Mouse (Mus musculus) forebrain, embryonic 16.5 days (tissue): ENCODE results near the gene Gnb3. TPM values are rescaled to one million over a fixed set of nuclear protein-coding genes. Genes with fewer than 3 reads are reported as not detected.

ENCODE experiments used
- ATAC-seq: fragments of 200-750 bp; cut with Nextera tagmentation; 2 replicates; pipeline ENCODE4 v1.8.0; 2017; ENCODE audit warnings: mild to moderate bottlenecking, moderate library complexity
- H3K27ac ChIP-seq: fragments of 300-500 bp; sonication (generic); 2 replicates; pipeline ENCODE4 v1.5.1; 2014; ENCODE audit warnings: low read length, control low read depth
- H3K27me3 ChIP-seq: fragments of 300-500 bp; sonication (generic); replicated peaks from 2 replicates; pipeline ENCODE4 v1.6.1; 2014; ENCODE audit warnings: low read length; ENCODE audit not compliant: control insufficient read depth, insufficient read depth
- H3K36me3 ChIP-seq: fragments of 300-500 bp; sonication (generic); 2 replicates; pipeline ENCODE4 v1.6.1; 2014; ENCODE audit not compliant: control insufficient read depth, insufficient read depth
- H3K4me1 ChIP-seq: fragments of 300-500 bp; sonication (generic); replicated peaks from 2 replicates; pipeline ENCODE4 v1.6.1; 2014; ENCODE audit warnings: low read length; ENCODE audit not compliant: control insufficient read depth, insufficient read depth
- H3K4me2 ChIP-seq: fragments of 300-500 bp; sonication (generic); 2 replicates; pipeline ENCODE4 v1.6.1; 2014; ENCODE audit warnings: mild to moderate bottlenecking, low read length, control low read depth
- H3K4me3 ChIP-seq: fragments of 300-500 bp; sonication (generic); replicated peaks from 2 replicates; pipeline ENCODE4 v1.5.1; 2014; ENCODE audit warnings: mild to moderate bottlenecking, low read length, control low read depth
- H3K9ac ChIP-seq: fragments of 300-500 bp; sonication (generic); replicated peaks from 2 replicates; pipeline ENCODE4 v1.6.1; 2014; ENCODE audit warnings: low read depth, low read length, control low read depth
- H3K9me3 ChIP-seq: fragments of 300-500 bp; sonication (generic); 2 replicates; pipeline ENCODE4 v1.6.1; 2016; ENCODE audit warnings: low read length; ENCODE audit not compliant: control insufficient read depth
- WGBS: fragments of 180-500 bp; shearing (Covaris S2); extraction: QIAGEN DNeasy Blood & Tissue Kit; methylation state at CpG from one replicate; pipeline ENCODE4 v1.1.7; 2014; 5-methylcytosine and 5-hydroxymethylcytosine counted together
- polyA plus RNA-seq: library from polyadenylated mRNA; unstranded; fragments of >200 nt; fragmentation: Nextera tagmentation; extraction: Ambion mirVana; gene quantifications from 2 replicates; pipeline ENCODE4 v1.2.1, GENCODE M21; 2015

Gene Gnb3
- polyA plus RNA-seq, 1 experiment from 2014 or later: 0.75 TPM

DNA sequence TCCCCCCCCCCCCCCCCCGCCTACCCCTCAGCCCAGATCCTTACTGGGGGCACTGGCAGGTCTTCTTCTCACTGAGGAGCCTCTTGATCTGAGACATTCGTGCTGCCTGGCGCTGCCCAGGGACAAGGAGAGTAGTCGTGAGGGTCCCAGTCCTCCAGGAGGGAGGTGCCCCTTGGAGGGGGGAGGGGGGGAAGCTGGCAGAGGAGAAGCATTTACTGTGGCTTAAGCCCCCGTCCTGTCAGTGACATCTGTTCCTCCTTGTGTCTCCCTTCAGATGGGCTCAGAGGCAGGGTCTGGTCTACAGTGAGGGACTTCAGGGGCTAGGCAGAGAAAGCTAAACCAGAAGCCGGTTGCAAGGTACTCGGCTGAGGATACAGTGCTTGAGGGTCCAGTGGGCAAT is 26.5 kb upstream of the Gnb3 start:
- Histone ChIP-seq H3K9me3 (no peaks in the 10 kb centered on the region), H3K4me1 (peaks cover 27% of the 10 kb centered on the region), H3K27me3 (no peaks in the 10 kb centered on the region), H3K27ac (no peak overlapping the region), H3K9ac (no peak overlapping the region), H3K4me2 (no peak overlapping the region), H3K36me3 (no peaks in the 10 kb centered on the region), H3K4me3 (no peak overlapping the region)
- 58% methylated on average over 6 of the region's 7 CpGs for WGBS
- ATAC-seq: no peak

DNA sequence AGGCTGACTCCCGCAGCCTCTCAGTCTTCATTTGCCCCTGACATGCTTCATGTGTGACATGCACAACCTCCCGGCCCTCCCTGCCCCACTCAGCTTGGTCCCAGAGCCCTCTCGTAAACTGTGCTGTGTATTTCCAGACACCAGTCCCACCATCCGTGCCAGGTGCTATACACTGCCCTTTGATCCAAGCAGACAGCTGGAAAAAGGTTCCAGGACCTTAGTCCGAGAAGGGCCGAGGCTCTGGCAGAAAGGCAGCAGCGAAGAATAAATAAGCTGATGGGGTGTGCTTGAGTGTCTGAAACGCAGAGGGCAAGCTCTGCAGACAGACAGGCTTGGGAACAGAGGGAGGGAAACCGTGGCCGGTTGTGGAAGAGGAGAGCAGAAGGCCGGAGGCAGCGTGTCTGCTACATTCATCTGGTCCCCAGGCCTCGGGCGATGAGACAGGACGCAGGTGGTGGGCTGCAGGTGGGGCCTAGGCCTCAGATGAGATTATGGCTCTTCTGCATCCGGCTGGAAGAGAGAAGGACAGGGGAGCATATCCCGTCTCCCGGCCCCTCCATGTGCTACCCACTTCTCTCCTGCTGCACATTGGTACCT is 25.8 kb upstream of the Gnb3 start:
- peaks cover 34% of the 10 kb centered on the region for H3K4me1 ChIP-seq
- no peak for ATAC-seq
- no peaks in the 10 kb centered on the region for H3K27me3 ChIP-seq
- no peaks in the 10 kb centered on the region for H3K36me3 ChIP-seq
- H3K27ac ChIP-seq: no peak overlapping the region; the same call in 1 of the 2 replicates
- WGBS: 64% methylated on average over 18 of the region's 18 CpGs
- H3K4me2 ChIP-seq: no peak overlapping the region
- H3K4me3 ChIP-seq: no peak overlapping the region
- no peaks in the 10 kb centered on the region for H3K9me3 ChIP-seq
- 0 out of 2 replicates have a peak overlapping the region, but pooled peaks have one; percentile 5 for H3K9ac ChIP-seq

DNA sequence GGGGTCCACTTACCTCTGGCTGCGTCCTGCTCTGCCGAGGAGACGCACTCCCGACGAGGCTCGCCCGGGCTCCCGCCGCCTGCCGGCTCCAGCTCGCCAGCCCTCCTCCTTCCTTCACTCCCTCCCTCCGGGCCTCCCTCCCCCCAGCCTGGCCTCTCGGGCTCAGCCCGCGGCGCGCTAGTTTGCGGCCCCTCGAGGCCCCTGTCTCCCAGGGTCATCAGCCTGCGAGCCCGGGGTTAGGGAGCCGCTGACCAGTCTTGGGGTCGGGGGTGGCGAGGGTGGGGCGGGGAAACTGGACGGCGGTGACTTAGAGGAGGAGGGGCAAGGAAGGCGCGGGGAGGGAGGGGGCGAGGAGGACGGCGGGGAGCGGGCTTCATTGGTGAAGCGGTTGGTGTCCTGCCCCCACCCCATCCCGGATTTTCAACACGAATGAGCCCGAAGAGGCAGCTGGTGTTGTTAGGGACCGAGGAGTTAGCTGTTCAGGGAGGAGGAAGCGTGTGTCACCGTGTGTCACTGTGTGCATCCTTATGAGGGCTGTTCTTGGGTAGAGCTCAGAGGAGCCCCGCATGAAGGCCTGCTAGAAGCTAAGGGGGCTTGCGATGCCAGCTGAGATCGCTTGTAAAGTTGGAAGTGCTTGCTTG is 23.7 kb upstream of the Gnb3 start, which contains the start of gene Gpr162:
TSS of gene Gpr162 (minus strand) at position 326 of the 641 bp plus-strand sequence.
- H3K36me3 ChIP-seq: no peaks in the 10 kb centered on the region
- WGBS: under 1% methylated on average over 30 of the region's 43 CpGs
- peak within 1 kb of the TSS; percentile 63 for H3K4me3 ChIP-seq
- H3K4me2 ChIP-seq: peak within 1 kb of the TSS; percentile 46
- peak; percentile 68 for ATAC-seq
- H3K9ac ChIP-seq: peak within 1 kb of the TSS; percentile 75
- no peaks in the 10 kb centered on the region for H3K9me3 ChIP-seq
- no peaks in the 10 kb centered on the region for H3K27me3 ChIP-seq
- H3K27ac ChIP-seq: peak within 1 kb of the TSS; percentile 54
- peaks cover 49% of the 10 kb centered on the region for H3K4me1 ChIP-seq

DNA sequence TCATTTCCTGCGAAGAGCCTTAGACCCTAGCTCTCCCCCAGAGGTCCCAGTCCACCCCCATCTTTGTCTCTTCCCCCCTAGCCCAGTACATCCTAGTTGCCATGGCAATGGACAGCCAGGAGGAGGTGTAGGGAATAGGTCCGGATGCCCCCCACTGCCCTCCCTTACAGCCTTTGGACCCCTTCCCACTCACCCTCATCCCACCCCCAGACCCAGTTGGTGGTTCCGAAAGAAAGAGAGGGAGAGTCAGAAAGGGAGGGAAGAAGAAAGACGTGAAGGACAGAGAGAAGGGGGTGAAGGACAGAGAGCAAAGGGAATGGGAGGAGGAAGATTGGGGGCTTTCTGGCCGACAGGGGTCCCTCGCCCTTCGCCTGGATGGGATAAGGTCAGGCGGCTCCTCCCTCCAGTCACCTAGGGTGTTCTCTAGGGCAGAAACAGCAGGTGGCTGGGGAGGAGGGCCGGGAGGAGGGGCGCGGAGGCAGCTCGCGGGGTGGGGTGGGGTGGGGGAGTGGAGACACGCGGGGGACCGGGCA is 23.1 kb upstream of the Gnb3 start:
- peak overlapping the region; percentile 54 for H3K27ac ChIP-seq
- WGBS: 0% methylated on average over 8 of the region's 16 CpGs
- H3K27me3 ChIP-seq: no peaks in the 10 kb centered on the region

DNA sequence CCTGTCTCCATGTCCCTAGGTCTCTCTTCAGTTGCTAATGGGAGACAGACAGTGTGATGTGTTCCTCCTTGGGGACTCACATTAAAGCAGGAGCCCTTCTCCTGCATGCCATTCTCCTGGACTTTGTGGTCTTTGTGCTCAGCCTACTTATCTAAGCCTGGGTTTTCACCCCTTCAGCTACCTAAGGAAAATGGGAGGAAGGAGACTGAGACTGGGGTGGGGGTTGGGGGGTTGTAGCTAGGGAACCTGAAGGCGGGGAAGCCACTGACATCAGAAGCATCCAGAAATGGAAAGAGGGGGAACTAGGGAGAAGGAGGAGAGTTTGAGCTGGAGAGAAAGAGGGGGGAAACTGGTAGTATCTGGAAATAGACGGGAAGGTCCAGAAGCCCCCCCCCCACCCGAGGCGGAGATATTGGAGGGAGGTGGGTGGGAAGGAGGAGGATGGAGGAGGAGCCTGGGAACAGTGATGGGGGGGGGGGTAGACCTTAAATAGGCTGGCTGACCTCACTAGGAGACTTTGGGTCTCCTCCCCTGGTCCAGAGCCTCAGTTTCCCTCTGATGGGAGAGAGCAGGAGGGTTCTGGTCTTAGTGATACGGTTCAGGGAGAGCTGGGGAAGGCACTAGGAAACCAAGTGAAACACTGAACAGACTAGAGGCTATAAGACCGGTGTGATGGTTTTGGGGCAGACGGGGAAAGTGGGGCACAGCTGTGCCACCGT is 22.5 kb upstream of the Gnb3 start:
- Histone ChIP-seq H3K9ac (peak overlapping the region; percentile 75), H3K36me3 (no peaks in the 10 kb centered on the region), H3K27me3 (no peaks in the 10 kb centered on the region), H3K27ac (peak overlapping the region; percentile 54), H3K4me3 (peak overlapping the region; percentile 63), H3K4me1 (peaks cover 61% of the 10 kb centered on the region), H3K4me2 (peak overlapping the region; percentile 46), H3K9me3 (no peaks in the 10 kb centered on the region)
- ATAC-seq: peak; percentile 9
- 8% methylated on average over 8 of the region's 8 CpGs for WGBS

More for the DNA sequence above, 23.1 kb upstream of the Gnb3 start:
- Histone ChIP-seq H3K9ac (peak overlapping the region; percentile 75), H3K4me1 (peaks cover 55% of the 10 kb centered on the region), H3K9me3 (no peaks in the 10 kb centered on the region), H3K4me2 (peak overlapping the region; percentile 46), H3K4me3 (peak overlapping the region; percentile 63), H3K36me3 (no peaks in the 10 kb centered on the region)
- peak; percentile 17 for ATAC-seq

DNA sequence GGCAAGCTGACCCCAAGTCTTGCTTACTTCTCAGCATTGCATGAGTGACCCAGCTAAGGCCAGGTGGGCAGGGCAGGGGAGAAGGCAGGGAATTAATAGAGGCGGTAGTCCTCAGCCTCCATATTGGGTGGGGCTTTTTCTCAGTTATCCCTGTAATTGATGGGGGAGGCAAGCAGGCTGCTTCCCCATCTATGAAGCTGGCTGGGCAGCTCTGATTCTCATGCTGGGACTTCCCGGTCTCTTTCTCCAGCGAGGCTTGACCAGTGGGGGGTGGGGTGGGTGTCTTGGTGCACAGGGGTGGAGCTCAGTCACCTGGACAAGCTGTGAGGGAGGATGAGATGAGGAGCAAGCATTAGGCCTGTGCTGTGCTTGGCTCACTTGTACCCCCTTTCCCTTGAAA is 21.7 kb upstream of the Gnb3 start:
- H3K4me2 ChIP-seq: peak overlapping the region; percentile 46
- H3K27me3 ChIP-seq: no peaks in the 10 kb centered on the region
- H3K4me3 ChIP-seq: no peak overlapping the region
- peaks cover 61% of the 10 kb centered on the region for H3K4me1 ChIP-seq
- 34% methylated on average over 3 of the region's 3 CpGs for WGBS
- no peaks in the 10 kb centered on the region for H3K36me3 ChIP-seq
- no peak overlapping the region for H3K9ac ChIP-seq
- no peaks in the 10 kb centered on the region for H3K9me3 ChIP-seq
- H3K27ac ChIP-seq: no peak overlapping the region
- no peak for ATAC-seq

DNA sequence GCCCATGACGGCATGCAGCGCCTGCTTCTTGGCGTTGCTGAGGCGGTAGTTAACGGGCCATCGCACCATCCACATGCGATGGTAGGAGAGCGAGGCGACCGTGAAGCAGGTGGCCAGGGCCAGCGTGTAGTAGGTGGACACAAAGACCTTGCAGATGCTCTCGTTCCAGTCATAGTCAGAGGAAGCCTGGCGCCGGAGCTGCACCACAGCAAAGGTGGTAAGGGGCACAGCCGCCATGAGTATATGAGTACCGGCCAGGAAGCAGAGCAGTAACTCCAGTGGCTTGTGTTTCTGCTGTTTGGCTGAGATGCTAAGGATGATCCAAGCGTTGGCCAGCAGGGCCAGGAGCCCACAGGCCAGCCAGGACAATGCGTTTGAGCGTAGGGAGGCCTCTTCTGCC is 21.2 kb upstream of the Gnb3 start:
- H3K9ac ChIP-seq: no peak overlapping the region
- no peaks in the 10 kb centered on the region for H3K27me3 ChIP-seq
- H3K4me3 ChIP-seq: no peak overlapping the region
- H3K36me3 ChIP-seq: no peaks in the 10 kb centered on the region
- no peak for ATAC-seq
- 79% methylated on average over 19 of the region's 19 CpGs for WGBS
- no peaks in the 10 kb centered on the region for H3K9me3 ChIP-seq
- H3K4me2 ChIP-seq: no peak overlapping the region
- H3K27ac ChIP-seq: no peak overlapping the region
- H3K4me1 ChIP-seq: peaks cover 64% of the 10 kb centered on the region

DNA sequence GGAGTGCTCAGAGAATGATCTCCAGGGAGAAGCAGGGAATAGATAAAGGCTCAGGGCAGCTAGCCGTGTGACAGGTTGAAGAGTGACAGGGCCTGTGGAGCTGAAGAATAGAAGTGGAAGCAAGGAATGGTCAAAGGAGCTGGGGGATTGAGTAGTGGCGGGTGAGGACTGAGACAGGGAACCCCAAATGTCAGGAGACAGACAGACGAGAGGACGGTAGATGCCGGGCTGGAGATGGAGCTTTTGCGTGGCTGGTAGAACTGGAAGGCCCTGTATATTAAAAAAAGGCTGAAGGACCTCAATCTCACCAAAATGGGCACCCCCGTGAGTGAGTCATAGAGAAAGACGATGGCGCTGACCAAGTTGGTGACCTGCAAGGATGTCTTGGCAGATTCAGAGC is 20.4 kb upstream of the Gnb3 start:
- Histone ChIP-seq H3K4me3 (no peak overlapping the region), H3K9me3 (no peaks in the 10 kb centered on the region), H3K27me3 (no peaks in the 10 kb centered on the region), H3K4me2 (no peak overlapping the region), H3K36me3 (no peaks in the 10 kb centered on the region), H3K27ac (no peak overlapping the region), H3K4me1 (peaks cover 70% of the 10 kb centered on the region), H3K9ac (no peak overlapping the region; the same call in 1 of the 2 replicates)
- ATAC-seq: no peak
- WGBS: 78% methylated on average over 9 of the region's 9 CpGs

DNA sequence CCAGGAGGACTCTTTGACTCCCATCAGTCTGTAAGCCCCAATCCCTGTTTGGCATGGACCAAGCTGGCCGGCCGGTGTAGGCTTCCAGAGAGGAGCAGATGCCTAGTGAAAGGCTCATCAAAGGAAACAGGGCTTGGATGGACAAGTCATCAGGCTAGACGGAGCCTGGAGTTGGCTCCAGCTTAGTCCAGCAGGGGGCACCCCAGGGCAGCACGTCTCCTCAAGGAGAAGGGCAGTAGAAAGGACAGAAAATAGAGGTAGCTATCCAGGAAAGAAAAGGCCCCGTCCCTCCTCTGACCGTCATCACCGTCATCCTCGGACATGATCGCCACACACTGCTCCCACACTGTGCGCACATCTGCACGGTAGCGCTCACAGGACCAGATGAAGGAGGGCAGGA is 19.6 kb upstream of the Gnb3 start:
- WGBS: 5% methylated on average over 12 of the region's 12 CpGs
- H3K27ac ChIP-seq: no peak overlapping the region; the same call in 1 of the 2 replicates
- H3K4me2 ChIP-seq: peak overlapping the region; percentile 5
- no peaks in the 10 kb centered on the region for H3K9me3 ChIP-seq
- H3K4me1 ChIP-seq: peaks cover 67% of the 10 kb centered on the region
- H3K4me3 ChIP-seq: no peak overlapping the region
- H3K36me3 ChIP-seq: no peaks in the 10 kb centered on the region
- H3K27me3 ChIP-seq: no peaks in the 10 kb centered on the region
- peak overlapping the region; percentile 10 for H3K9ac ChIP-seq
- no peak for ATAC-seq
